Mouse (Mus musculus): ENCODE measurements at regions not wholly inside any gene's neighbourhood (a gene's known extent, or its start where the extent isn't known, plus 50 kb on each side); places are given as distances from the start of the nearest gene placed in this dataset.

GRCm38 (mm10) chr10:111815821-111816599, 156.5 kb upstream of the Krr1 start:
- no peak for TF ChIP-seq CTCF (IDR thresholded peaks at IDR 0.05; ENCODE audit: control insufficient read depth, insufficient read depth, insufficient read length)
- no peak for TF ChIP-seq MYOG (IDR thresholded peaks at IDR 0.05; ENCODE audit: control insufficient read depth, extremely low read depth, insufficient read length)
- TF ChIP-seq MAX (IDR thresholded peaks at IDR 0.05) = no peak
- TF ChIP-seq USF1 (IDR thresholded peaks at IDR 0.05; ENCODE audit: low read depth) = no peak
- TF ChIP-seq MYOD1 (IDR thresholded peaks at IDR 0.05; ENCODE audit: control insufficient read depth, insufficient read length, low read depth) = no peak

All from C2C12 (cell line).